Mouse (Mus musculus) ES-E14 (cell line): ENCODE measurements around the gene Hoxb3. TPM values are rescaled to one million over a fixed set of nuclear protein-coding genes. Genes with fewer than 3 reads are reported as not detected.

Source experiments
- DNase-seq: peaks from one replicate; pipeline ENCODE4 v3.0.0-alpha.2; 2013; ENCODE audit warnings: low read depth, low spot score
- H3K27ac ChIP-seq: 2 replicates; pipeline ENCODE4 v1.5.1; 2012; ENCODE audit warnings: low read depth, mild to moderate bottlenecking, low read length, moderate library complexity, mixed read lengths; ENCODE audit not compliant: poor library complexity, insufficient read depth, severe bottlenecking
- H3K36me3 ChIP-seq: 2 replicates; pipeline ENCODE4 v1.6.1; 2012; ENCODE audit warnings: mild to moderate bottlenecking, low read length, moderate library complexity, mixed read lengths; ENCODE audit not compliant: control insufficient read depth, poor library complexity, insufficient read depth, severe bottlenecking
- H3K4me1 ChIP-seq, 2 experiments: fragments of 150-350 bp in 1 of 2; sonication (generic) in 1 of 2; 2 replicates each; pipeline ENCODE4 v1.6.1; 2012; ENCODE audit warnings: low read length in 2 of 2, mild to moderate bottlenecking in 1 of 2, mixed read lengths in 1 of 2; ENCODE audit not compliant: control insufficient read depth in 2 of 2, insufficient read depth in 2 of 2, poor library complexity in 1 of 2
- H3K4me3 ChIP-seq, 2 experiments: fragments of 150-350 bp in 1 of 2; sonication (generic) in 1 of 2; 2 replicates each; pipeline ENCODE4 v1.5.1; 2012; ENCODE audit warnings: low read length in 2 of 2, low read depth in 1 of 2, mild to moderate bottlenecking in 1 of 2, mixed read lengths in 1 of 2; ENCODE audit not compliant: insufficient read depth in 1 of 2, poor library complexity in 1 of 2, severe bottlenecking in 1 of 2
- H3K9ac ChIP-seq: 2 replicates; pipeline ENCODE4 v1.6.1; 2012; ENCODE audit warnings: low read depth, mild to moderate bottlenecking, low read length, mixed read lengths; ENCODE audit not compliant: poor library complexity, insufficient read depth, severe bottlenecking
- H3K9me3 ChIP-seq: fragments of 150-350 bp; sonication (generic); 2 replicates; pipeline ENCODE4 v1.6.1; 2012; ENCODE audit warnings: low read depth, mild to moderate bottlenecking, low read length; ENCODE audit not compliant: control insufficient read depth, insufficient read depth
- CHD2 ChIP-seq: IDR thresholded peaks from 2 replicates; pipeline ENCODE4 v1.6.1; 2014; ENCODE audit warnings: mild to moderate bottlenecking, low read depth, low read length, inconsistent platforms
- HCFC1 ChIP-seq: IDR thresholded peaks from 2 replicates; pipeline ENCODE4 v1.6.1; 2012; ENCODE audit warnings: low read length, inconsistent platforms, borderline replicate concordance; ENCODE audit not compliant: insufficient read depth
- MAFK ChIP-seq: IDR thresholded peaks from 2 replicates; pipeline ENCODE4 v1.6.1; 2014; ENCODE audit warnings: mild to moderate bottlenecking, low read depth, low read length, inconsistent platforms; ENCODE audit not compliant: insufficient read depth
- ZC3H11A ChIP-seq: IDR thresholded peaks from 2 replicates; pipeline ENCODE4 v1.6.1; 2012; ENCODE audit warnings: low read depth, mild to moderate bottlenecking, inconsistent platforms, low read length, borderline replicate concordance
- ZNF384 ChIP-seq: IDR thresholded peaks from 2 replicates; pipeline ENCODE4 v1.6.1; 2012; ENCODE audit warnings: low read depth, low read length, inconsistent platforms
- in situ Hi-C, 2 experiments: fragments of 600-800 bp; cut with MboI; formaldehyde crosslinking; loops; one replicate each; pipeline ENCODE4 v1.15.1; 2025; ENCODE audit warnings: low sequenced_read_pairs in 2 of 2, inconsistent platforms in 1 of 2; ENCODE audit not compliant: unreplicated experiment in 2 of 2
- total RNA-seq: library from RNA; depleted of rRNA; stranded (reverse); fragments of 300-350 nt; gene quantifications from 2 replicates; pipeline ENCODE4 v1.2.3, GENCODE M21; 2012

Gene Hoxb3
- total RNA-seq, 1 experiment: 0.54 TPM

DNA sequence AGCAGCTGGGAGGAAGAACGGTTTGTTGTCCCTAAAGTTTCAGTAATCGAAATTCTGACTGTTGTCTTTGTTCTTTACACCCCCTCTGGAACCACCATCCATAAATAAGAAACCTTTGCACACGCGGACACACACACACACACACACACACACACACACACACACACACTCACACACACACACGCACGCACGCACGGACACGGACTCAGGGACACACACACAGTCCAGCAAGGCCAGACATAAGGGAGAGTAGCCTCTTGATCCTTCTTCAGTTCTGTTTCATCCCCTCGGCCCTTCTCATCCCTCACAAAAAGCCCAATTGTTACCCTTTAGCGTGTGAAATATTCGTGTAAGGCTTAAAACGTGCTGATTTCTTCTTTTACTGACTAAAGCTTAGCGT is 44.8 kb upstream of the Hoxb3 start:
- Histone ChIP-seq H3K27ac (no peak overlapping the region), H3K4me1 (no peaks in the 10 kb centered on the region; a peak in 1 of 4 replicates), H3K36me3 (no peaks in the 10 kb centered on the region), H3K4me3 (no peak overlapping the region), H3K9me3 (no peaks in the 10 kb centered on the region), H3K9ac (no peak overlapping the region)
- in situ Hi-C loops: loop anchor here in 1 of 2 experiments (25.0 kb wide), 1 partner anchor 584 kb away; no protein-coding TSS in a partner anchor
- TF ChIP-seq MAFK (no peak), ZC3H11A (no peak), CHD2 (no peak), ZNF384 (no peak), HCFC1 (no peak)
- DNase-seq: no peak

DNA sequence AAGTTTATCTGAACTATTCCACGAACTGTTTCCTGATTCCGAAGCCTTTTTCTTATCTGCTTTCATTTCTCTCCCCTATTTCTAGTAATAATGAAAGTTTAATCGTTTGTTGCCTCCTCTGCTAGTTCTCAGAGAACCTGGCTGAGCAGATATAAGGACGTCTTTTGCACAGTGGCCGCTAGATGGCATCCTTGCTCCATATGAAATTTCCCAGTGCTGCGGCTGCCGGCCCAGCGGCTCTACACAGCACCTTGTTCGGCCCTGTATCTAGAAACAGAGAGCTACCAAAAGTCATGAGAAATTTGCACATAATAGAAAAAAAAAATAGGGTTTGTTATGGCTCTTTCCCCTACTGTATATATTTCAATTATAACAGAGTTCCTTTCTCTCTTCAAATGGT is 44.4 kb upstream of the Hoxb3 start:
- no peak overlapping the region for H3K4me3 ChIP-seq
- no peak overlapping the region for H3K27ac ChIP-seq
- peak; percentile 85 for DNase-seq
- no peaks in the 10 kb centered on the region for H3K9me3 ChIP-seq
- H3K36me3 ChIP-seq: no peaks in the 10 kb centered on the region
- no peak for TF ChIP-seq ZNF384
- no peak for TF ChIP-seq CHD2
- TF ChIP-seq MAFK: no peak
- no peak for TF ChIP-seq ZC3H11A
- TF ChIP-seq HCFC1: no peak
- H3K9ac ChIP-seq: no peak overlapping the region
- in situ Hi-C loops: loop anchor here in 1 of 2 experiments (25.0 kb wide), 1 partner anchor 584 kb away; no protein-coding TSS in a partner anchor
- no peaks in the 10 kb centered on the region; a peak in 1 of 4 replicates for H3K4me1 ChIP-seq

DNA sequence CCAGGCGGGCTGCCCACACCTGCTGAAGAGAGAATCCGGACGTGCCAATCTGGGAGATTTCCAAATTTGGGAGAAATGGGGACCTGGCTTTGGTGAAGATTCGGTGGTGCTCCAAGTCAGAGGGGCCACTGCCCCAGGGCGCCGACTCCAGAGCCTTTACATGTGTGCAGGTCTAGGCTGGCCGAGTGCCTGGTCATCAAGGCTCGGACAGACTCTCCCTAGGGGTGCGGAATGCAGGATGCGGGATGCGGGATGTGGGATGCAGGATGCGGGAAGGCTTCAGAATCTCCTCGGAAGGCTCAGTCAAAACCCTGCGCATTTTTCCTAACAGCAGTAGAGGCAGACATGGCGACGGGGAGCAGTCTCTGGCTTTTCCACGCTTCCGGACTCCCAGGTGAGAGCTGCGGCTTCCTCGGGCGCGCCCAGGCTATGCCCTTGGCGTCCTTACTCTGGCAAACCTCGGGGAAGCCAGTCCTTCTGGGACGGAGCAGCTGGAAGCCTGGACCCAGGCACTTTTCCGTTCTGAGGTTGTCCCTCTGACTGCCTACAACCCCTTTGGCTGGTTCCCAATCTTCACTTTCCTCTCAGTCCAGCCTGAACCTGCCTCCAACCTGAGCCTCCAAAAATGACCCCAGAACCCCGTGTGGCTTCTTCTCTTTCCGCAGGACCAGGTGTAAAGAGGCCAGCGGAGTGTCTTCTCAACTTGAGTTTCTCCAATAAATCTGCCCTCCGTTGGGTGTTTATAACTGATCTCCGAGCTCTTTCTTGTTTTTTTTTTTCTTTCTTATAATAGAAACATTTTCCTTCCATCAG is 43.5 kb upstream of the Hoxb3 start:
- Histone ChIP-seq H3K9me3 (no peaks in the 10 kb centered on the region), H3K36me3 (no peaks in the 10 kb centered on the region), H3K4me1 (peaks cover 0 to 4% of the 10 kb centered on the region in 2 experiments; a peak in 1 of 4 replicates), H3K27ac (no peak overlapping the region), H3K4me3 (no peak overlapping the region), H3K9ac (no peak overlapping the region)
- in situ Hi-C loops: loop anchor here (5.0 to 25.0 kb wide), 3 partner anchors 48 to 583 kb away; no protein-coding TSS in a partner anchor
- DNase-seq: no peak
- TF ChIP-seq MAFK (no peak), ZC3H11A (no peak), ZNF384 (no peak), HCFC1 (no peak), CHD2 (no peak)

DNA sequence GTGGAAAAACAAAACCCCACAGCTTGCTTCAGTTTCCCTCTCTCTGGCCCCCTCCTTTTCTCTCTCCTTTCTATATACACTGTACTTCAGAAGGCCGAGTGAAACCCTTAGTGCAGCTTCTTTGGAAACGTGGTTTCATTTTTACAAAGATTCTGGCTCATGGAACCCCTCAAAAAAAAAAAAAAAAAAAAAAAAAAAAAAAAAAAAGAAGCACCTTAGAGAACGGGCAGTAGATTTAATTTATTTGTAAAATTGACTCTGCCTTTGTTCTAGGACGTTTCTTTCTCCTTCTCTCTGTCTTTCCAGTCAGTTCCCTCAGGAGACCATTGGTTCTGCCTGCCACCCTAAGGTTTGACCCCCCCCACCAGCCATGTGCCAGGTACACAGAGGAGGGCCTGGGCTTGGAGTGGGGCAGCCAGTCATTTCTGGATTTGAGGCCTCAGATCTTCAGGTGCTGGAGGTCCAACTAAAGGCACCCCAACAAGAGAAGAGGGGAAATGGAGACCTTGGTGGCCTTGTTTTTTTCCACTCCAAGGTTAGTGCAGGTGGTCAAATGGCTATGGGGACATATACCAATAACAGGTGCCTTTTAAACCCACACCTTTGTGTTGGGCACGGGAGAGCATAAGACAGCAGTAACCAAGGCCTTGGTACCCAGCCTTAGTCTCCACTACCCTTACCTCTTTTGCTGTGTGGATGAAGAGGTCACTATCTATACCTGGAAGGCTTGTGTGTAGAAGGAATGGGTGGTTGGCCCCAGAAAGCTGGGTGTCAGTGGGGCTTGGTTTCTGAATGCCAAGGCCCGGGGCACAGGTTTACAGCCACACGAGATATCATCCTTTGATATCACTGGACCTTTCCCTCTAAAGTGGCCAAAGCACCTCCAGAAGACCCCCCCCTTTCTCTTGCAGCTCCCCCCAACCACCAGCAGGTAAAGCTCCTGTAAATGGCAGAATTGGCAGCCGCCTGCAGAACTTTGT is 42.4 kb upstream of the Hoxb3 start:
- Histone ChIP-seq H3K27ac (no peak overlapping the region), H3K9me3 (no peaks in the 10 kb centered on the region), H3K4me3 (no peak overlapping the region), H3K36me3 (no peaks in the 10 kb centered on the region), H3K4me1 (peaks cover 0 to 4% of the 10 kb centered on the region in 2 experiments; a peak in 1 of 4 replicates), H3K9ac (no peak overlapping the region)
- in situ Hi-C loops: loop anchor here (5.0 to 25.0 kb wide), 3 partner anchors 47 to 582 kb away; no protein-coding TSS in a partner anchor
- TF ChIP-seq ZC3H11A: no peak
- no peak for TF ChIP-seq MAFK
- TF ChIP-seq HCFC1: no peak
- TF ChIP-seq CHD2: no peak
- peak; percentile 75 for TF ChIP-seq ZNF384
- DNase-seq: no peak
